ENCODE assay signal across 23 mouse cellular contexts in genomic region chr12:107120486-107121186, GRCm38 (mm10).
A peak's percentile ranks its signal among the peaks of the same experiment; 100 is the strongest.
DNase-seq lines count a peak whose midpoint lies in the region; ATAC-seq and TF ChIP-seq lines count a peak whose summit lies in the region.
"Had no signal": no experiment of that assay in that cellular context is flagged by ENCODE, and none has a peak within 500 bp of the region (broad histone marks: within the 10 kb centered on the region; RNA-seq: fewer than 3 reads in every experiment).

No protein-coding gene starts in this region.

- ATAC-seq in CD4-positive, CD25-positive, alpha-beta regulatory T cell, adult 4 months, result no peak
- no peak for ATAC-seq in forebrain, embryonic 16.5 days
- ATAC-seq: activated CD4-positive, CD25-positive, alpha-beta regulatory T cell, adult 4 months; forebrain, embryonic 13.5 days had no signal

- no peak for TF ChIP-seq POLR2A in thymus, adult 2 months (IDR thresholded peaks at IDR 0.05; ENCODE audit: control insufficient read depth, extremely low read depth, insufficient read depth, low read length, poor library complexity)

- H3K4me2 ChIP-seq in forebrain, embryonic 16.5 days (ENCODE audit: low read length), result no peak overlapping the region
- H3K4me2 ChIP-seq: forebrain, embryonic 13.5 days; heart, embryonic 11.5 days; heart, embryonic 15.5 days; hindbrain, embryonic 14.5 days had no signal

- H3K4me1 ChIP-seq in thymus, adult 2 months (replicated peaks; ENCODE audit: control insufficient read depth, insufficient read depth, low read length), result peaks cover 68% of the 10 kb centered on the region
- no peaks in the 10 kb centered on the region for H3K4me1 ChIP-seq in forebrain, embryonic 16.5 days (replicated peaks; ENCODE audit: control insufficient read depth, insufficient read depth, low read length)
- H3K4me1 ChIP-seq: forebrain, embryonic 13.5 days; heart, embryonic 15.5 days had no signal

- no peak overlapping the region for H3K4me3 ChIP-seq in thymus, adult 2 months (ENCODE audit: control insufficient read depth, insufficient read depth, low read length)
- H3K4me3 ChIP-seq in forebrain, embryonic 16.5 days (replicated peaks; ENCODE audit: low read length), result no peak overlapping the region
- H3K4me3 ChIP-seq: embryonic facial prominence, embryonic 10.5 days; forebrain, embryonic 13.5 days; gastrocnemius, adult 2 months; heart, adult 2 months; heart, embryonic 15.5 days; hindbrain, embryonic 10.5 days had no signal

- H3K9me3 ChIP-seq in forebrain, embryonic 16.5 days (ENCODE audit: control insufficient read depth, low read length), result no peaks in the 10 kb centered on the region
- H3K9me3 ChIP-seq: embryonic facial prominence, embryonic 10.5 days; forebrain, embryonic 13.5 days; heart, embryonic 15.5 days; hindbrain, embryonic 10.5 days had no signal

- no peaks in the 10 kb centered on the region for H3K27me3 ChIP-seq in thymus, adult 2 months (ENCODE audit: control insufficient read depth, insufficient read depth, low read length)
- H3K27me3 ChIP-seq in forebrain, embryonic 16.5 days (replicated peaks; ENCODE audit: control insufficient read depth, insufficient read depth, low read length), result no peaks in the 10 kb centered on the region
- H3K27me3 ChIP-seq: forebrain, embryonic 13.5 days; heart, embryonic 15.5 days had no signal

- peak overlapping the region; percentile 49 for H3K27ac ChIP-seq in thymus, adult 2 months (ENCODE audit: control insufficient read depth, insufficient read depth, low read length)
- H3K27ac ChIP-seq in forebrain, embryonic 16.5 days (ENCODE audit: low read length), result no peak overlapping the region
- H3K27ac ChIP-seq: embryonic facial prominence, embryonic 10.5 days; forebrain, embryonic 13.5 days; gastrocnemius, adult 2 months; heart, adult 2 months; heart, embryonic 15.5 days; hindbrain, embryonic 10.5 days; hindbrain, embryonic 14.5 days had no signal

- DNase-seq in CD4-positive, CD25-positive, alpha-beta regulatory T cell, adult 2 months (ENCODE audit: low read depth, low spot score), result peak; percentile 82
- peak; percentile 37 for DNase-seq in thymus, adult 2 months
- no peak for DNase-seq in thymus, postnatal 10 days (ENCODE audit: low spot score in 2 of 2)
- DNase-seq in induced T-regulatory cell, adult 2 months (ENCODE audit: low read depth), result peak; percentile 85
- DNase-seq in thymus, postnatal 36 days, result peak; percentile 35 to 57
- DNase-seq in cerebellum, postnatal 10 days, result no peak
- DNase-seq: adrenal gland, postnatal 14 days; B cell, adult 2 months; cerebellum, adult 11-12 months; cerebellum, adult 9-10 months; gastrocnemius, adult 2 months; gastrocnemius, postnatal 25 days; heart, adult 2 months had no signal

- no peak for TF ChIP-seq CTCF in thymus, adult 2 months (IDR thresholded peaks at IDR 0.05; ENCODE audit: borderline replicate concordance, control insufficient read depth, extremely low read depth, insufficient read depth, low read length, poor library complexity)

- H3K36me3 ChIP-seq in thymus, adult 2 months (ENCODE audit: control insufficient read depth, insufficient read depth, low read length), result no peaks in the 10 kb centered on the region
- H3K36me3 ChIP-seq in forebrain, embryonic 16.5 days (ENCODE audit: control insufficient read depth, insufficient read depth), result no peaks in the 10 kb centered on the region
- H3K36me3 ChIP-seq: embryonic facial prominence, embryonic 10.5 days; G1E; heart, embryonic 15.5 days; hindbrain, embryonic 10.5 days had no signal

- WGBS in thymus, adult 2 months, result 77% methylated on average over 21 of the region's 21 CpGs
- 91% methylated on average over 21 of the region's 21 CpGs for WGBS in forebrain, embryonic 16.5 days

- no peak overlapping the region for H3K9ac ChIP-seq in forebrain, embryonic 16.5 days (replicated peaks; ENCODE audit: low read depth, low read length)
- H3K9ac ChIP-seq: forebrain, embryonic 13.5 days; heart, embryonic 15.5 days; hindbrain, embryonic 14.5 days had no signal

Comparison
In these comparisons a context has a peak if more than half of its experiments do, and no peak if none do; other contexts are left out.
1. DNase-seq: peak in CD4-positive, CD25-positive, alpha-beta regulatory T cell, adult 2 months (single experiment), thymus, adult 2 months (single experiment), induced T-regulatory cell, adult 2 months (single experiment) and thymus, postnatal 36 days (2 of 2); none in thymus, postnatal 10 days (0 of 2) and cerebellum, postnatal 10 days (0 of 2).